Comparison of ENCODE assay signal across 8 mouse cellular contexts in genomic region chr6:84095882-84096281, GRCm38 (mm10).
DNase-seq lines count a peak whose midpoint lies in the region; ATAC-seq and TF ChIP-seq lines count a peak whose summit lies in the region.

No protein-coding gene starts in this region.

- no peak for TF ChIP-seq EP300 in liver, postnatal 0 days (IDR thresholded peaks at IDR 0.05; ENCODE audit: low read depth)

- peak; percentile 90 for TF ChIP-seq CTCF in liver, postnatal 0 days (IDR thresholded peaks at IDR 0.05; ENCODE audit: low read depth)

- H3K4me1 ChIP-seq in liver, postnatal 0 days (ENCODE audit: insufficient read depth): no peaks in the 10 kb centered on the region

- no peak overlapping the region for H3K9ac ChIP-seq in liver, postnatal 0 days (replicated peaks)

- no peak overlapping the region for H3K4me3 ChIP-seq in liver, postnatal 0 days (ENCODE audit: low read depth, low read length)

- no peaks in the 10 kb centered on the region for H3K36me3 ChIP-seq in liver, postnatal 0 days (replicated peaks; ENCODE audit: insufficient read depth, low read length)

- H3K9me3 ChIP-seq in liver, postnatal 0 days (ENCODE audit: low read length): no peaks in the 10 kb centered on the region

- DNase-seq in CD4-positive, CD25-positive, alpha-beta regulatory T cell, adult 2 months (ENCODE audit: low read depth, low spot score): peak; percentile 79
- peak; percentile 63 for DNase-seq in MEL-GATA-1-ER (ENCODE audit: extremely low read depth, low read depth)
- DNase-seq in cerebellum, postnatal 14 days: peak; percentile 85 to 93
- DNase-seq in kidney, postnatal 10 days: peak; percentile 63
- DNase-seq in liver, postnatal 0 days: peak; percentile 40
- DNase-seq in retina, postnatal 1 day: peak; percentile 89

- no peak overlapping the region for H3K27ac ChIP-seq in liver, postnatal 0 days (ENCODE audit: low read depth)

- no peaks in the 10 kb centered on the region for H3K27me3 ChIP-seq in liver, postnatal 0 days (ENCODE audit: insufficient read depth, low read length)

- WGBS in liver, postnatal 0 days (ENCODE audit: insufficient replicate concordance): 16% methylated on average over 7 of the region's 7 CpGs

- no peak overlapping the region for H3K4me2 ChIP-seq in liver, postnatal 0 days (ENCODE audit: low read depth, low read length)

- no peak for ATAC-seq in CD4-positive, CD25-positive, alpha-beta regulatory T cell, adult 4 months
- ATAC-seq in granulocyte monocyte progenitor cell, adult 5-6 weeks (replicated peaks; ENCODE audit: poor library complexity, severe bottlenecking): peak; percentile 69
- no peak for ATAC-seq in liver, postnatal 0 days
